Mouse (Mus musculus) hindbrain, embryonic 16.5 days (tissue): ENCODE data around the gene Sh3rf1. TPM values are rescaled to one million over a fixed set of nuclear protein-coding genes. Genes with fewer than 3 reads are reported as not detected.
A peak's percentile ranks its signal among the peaks of the same experiment; 100 is the strongest.

Experiments
- ATAC-seq: fragments of 200-750 bp; cut with Nextera tagmentation; 2 replicates; pipeline ENCODE4 v1.8.0; 2017; ENCODE audit warnings: moderate TSS enrichment, moderate library complexity
- H3K27ac ChIP-seq: fragments of 300-500 bp; sonication (generic); 2 replicates; pipeline ENCODE4 v1.5.1; 2014; ENCODE audit warnings: low read depth, mild to moderate bottlenecking, control low read depth, low read length, moderate library complexity
- H3K27me3 ChIP-seq: fragments of 300-500 bp; sonication (generic); replicated peaks from 2 replicates; pipeline ENCODE4 v1.6.1; 2014; ENCODE audit warnings: low read length; ENCODE audit not compliant: control insufficient read depth, insufficient read depth
- H3K36me3 ChIP-seq: fragments of 300-500 bp; sonication (generic); 2 replicates; pipeline ENCODE4 v1.6.1; 2014; ENCODE audit warnings: mild to moderate bottlenecking, low read length, moderate library complexity, mixed read lengths; ENCODE audit not compliant: control insufficient read depth, insufficient read depth
- H3K4me1 ChIP-seq: fragments of 300-500 bp; sonication (generic); 2 replicates; pipeline ENCODE4 v1.6.1; 2014; ENCODE audit warnings: low read depth, low read length; ENCODE audit not compliant: control insufficient read depth, insufficient read depth
- H3K4me2 ChIP-seq: fragments of 300-500 bp; sonication (generic); 2 replicates; pipeline ENCODE4 v1.6.1; 2014; ENCODE audit warnings: mild to moderate bottlenecking, low read length, control low read depth, moderate library complexity
- H3K4me3 ChIP-seq: fragments of 300-500 bp; sonication (generic); 2 replicates; pipeline ENCODE4 v1.5.1; 2014; ENCODE audit warnings: mild to moderate bottlenecking, low read length, control low read depth, moderate library complexity
- H3K9ac ChIP-seq: fragments of 300-500 bp; sonication (generic); 2 replicates; pipeline ENCODE4 v1.6.1; 2014; ENCODE audit warnings: low read depth, mild to moderate bottlenecking, control low read depth, low read length, moderate library complexity
- H3K9me3 ChIP-seq: fragments of 300-500 bp; sonication (generic); 2 replicates; pipeline ENCODE4 v1.6.1; 2014; ENCODE audit warnings: mild to moderate bottlenecking, low read length, moderate library complexity; ENCODE audit not compliant: control insufficient read depth
- WGBS: fragments of 180-500 bp; shearing (Covaris S2); extraction: QIAGEN DNeasy Blood & Tissue Kit; methylation state at CpG from one replicate; pipeline ENCODE4 v1.1.7; 2014; 5-methylcytosine and 5-hydroxymethylcytosine counted together
- polyA plus RNA-seq: library from polyadenylated mRNA; unstranded; fragments of >200 nt; fragmentation: Nextera tagmentation; extraction: Ambion mirVana; gene quantifications from 2 replicates; pipeline ENCODE4 v1.2.1, GENCODE M21; 2015

Gene Sh3rf1
- polyA plus RNA-seq, 1 experiment from 2014 or later: 23.3 TPM

GRCm38 (mm10) chr8:61421606-61422005 lies 197.9 kb downstream of the Sh3rf1 start:
- no peak overlapping the region for H3K9ac ChIP-seq
- H3K9me3 ChIP-seq: no peaks in the 10 kb centered on the region
- H3K27me3 ChIP-seq: no peaks in the 10 kb centered on the region
- H3K27ac ChIP-seq: no peak overlapping the region
- H3K4me1 ChIP-seq: peaks cover 6% of the 10 kb centered on the region
- H3K36me3 ChIP-seq: no peaks in the 10 kb centered on the region
- H3K4me2 ChIP-seq: no peak overlapping the region
- no peak overlapping the region for H3K4me3 ChIP-seq
- 68% methylated on average over 11 of the region's 11 CpGs for WGBS
- 0 out of 2 replicates have a peak, but pooled peaks have one; percentile 19 for ATAC-seq

GRCm38 (mm10) chr8:61425125-61425524 lies 201.5 kb downstream of the Sh3rf1 start:
- peaks cover 5% of the 10 kb centered on the region for H3K4me1 ChIP-seq
- no peak overlapping the region for H3K4me2 ChIP-seq
- H3K4me3 ChIP-seq: no peak overlapping the region
- ATAC-seq: no peak
- no peaks in the 10 kb centered on the region for H3K36me3 ChIP-seq
- no peaks in the 10 kb centered on the region for H3K27me3 ChIP-seq
- H3K9ac ChIP-seq: no peak overlapping the region
- no peak overlapping the region for H3K27ac ChIP-seq
- H3K9me3 ChIP-seq: no peaks in the 10 kb centered on the region

GRCm38 (mm10) chr8:61426072-61426471 lies 202.4 kb downstream of the Sh3rf1 start:
- Histone ChIP-seq H3K4me2 (no peak overlapping the region), H3K4me1 (peaks cover 2% of the 10 kb centered on the region; the same call in 1 of the 2 replicates), H3K4me3 (no peak overlapping the region), H3K9ac (no peak overlapping the region), H3K36me3 (no peaks in the 10 kb centered on the region), H3K27me3 (no peaks in the 10 kb centered on the region), H3K9me3 (no peaks in the 10 kb centered on the region), H3K27ac (no peak overlapping the region)
- ATAC-seq: no peak
- WGBS: 91% methylated on average over 5 of the region's 5 CpGs

DNA sequence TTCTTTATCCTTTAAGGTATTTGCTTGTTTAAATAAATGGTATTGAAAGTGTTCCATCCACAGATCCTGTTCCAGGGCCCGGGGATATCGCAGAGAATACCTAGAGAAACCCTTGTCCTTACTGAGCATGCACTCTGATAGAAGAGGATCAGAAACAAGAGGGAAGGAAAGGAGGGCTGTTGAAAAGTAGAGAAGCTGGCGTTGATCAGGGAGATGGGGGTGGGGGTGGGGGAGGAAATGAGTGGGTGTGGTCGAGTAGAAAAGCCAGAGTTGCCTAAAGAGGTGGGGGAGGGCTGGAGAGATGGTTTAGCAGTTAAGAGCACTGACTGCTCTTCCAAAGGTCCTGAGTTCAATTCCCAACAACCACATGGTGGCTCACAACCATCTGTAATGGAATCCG lies 203.0 kb downstream of the Sh3rf1 start:
- 72% methylated on average over 5 of the region's 5 CpGs for WGBS
- no peak overlapping the region for H3K4me3 ChIP-seq
- no peak for ATAC-seq
- no peak overlapping the region for H3K9ac ChIP-seq
- no peak overlapping the region for H3K27ac ChIP-seq
- H3K4me1 ChIP-seq: peaks cover 2% of the 10 kb centered on the region; the same call in 1 of the 2 replicates
- H3K27me3 ChIP-seq: no peaks in the 10 kb centered on the region
- H3K9me3 ChIP-seq: no peaks in the 10 kb centered on the region
- H3K36me3 ChIP-seq: no peaks in the 10 kb centered on the region
- no peak overlapping the region for H3K4me2 ChIP-seq

DNA sequence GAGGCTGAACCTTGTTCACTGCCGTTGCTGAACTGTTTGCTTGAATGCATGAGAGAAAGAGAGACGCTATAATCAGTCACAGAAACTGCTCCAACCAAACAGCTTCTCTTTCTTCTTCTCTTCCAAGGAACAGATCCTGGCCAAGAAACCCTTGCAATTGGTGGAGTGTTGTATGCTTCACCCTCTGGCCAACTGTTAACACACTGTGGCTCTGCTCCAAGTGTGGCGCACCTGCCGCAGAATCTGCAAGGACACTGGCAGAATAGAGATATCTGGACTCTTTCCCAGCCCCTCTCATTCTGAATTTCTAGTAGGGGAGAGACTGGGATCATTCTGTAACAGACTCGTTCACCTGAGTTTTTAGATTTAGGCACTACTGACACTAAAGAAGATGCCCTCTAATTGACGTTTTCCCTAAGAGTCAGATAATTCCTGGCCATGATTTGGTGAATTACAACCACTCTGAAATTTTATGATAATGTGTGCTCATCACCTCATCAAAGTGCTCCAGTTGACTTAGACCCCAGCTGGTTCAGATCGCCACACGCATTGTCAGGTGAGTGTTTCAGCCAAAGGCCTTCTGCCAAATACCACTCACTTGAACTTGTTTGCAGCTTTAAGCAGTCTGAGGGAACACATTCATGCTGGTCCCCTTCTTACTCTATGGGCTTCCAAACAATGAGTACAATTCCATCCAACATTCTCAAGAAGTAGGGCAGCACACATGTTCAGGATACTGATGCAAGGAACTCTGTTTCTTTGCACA lies 204.4 kb downstream of the Sh3rf1 start:
- Histone ChIP-seq H3K9ac (no peak overlapping the region), H3K9me3 (no peaks in the 10 kb centered on the region), H3K27ac (no peak overlapping the region), H3K36me3 (no peaks in the 10 kb centered on the region), H3K4me2 (no peak overlapping the region), H3K27me3 (no peaks in the 10 kb centered on the region), H3K4me3 (no peak overlapping the region), H3K4me1 (no peaks in the 10 kb centered on the region)
- ATAC-seq: no peak
- WGBS: 66% methylated on average over 8 of the region's 8 CpGs

GRCm38 (mm10) chr8:61428821-61429482 lies 205.3 kb downstream of the Sh3rf1 start:
- no peaks in the 10 kb centered on the region for H3K27me3 ChIP-seq
- no peak overlapping the region for H3K4me3 ChIP-seq
- no peak overlapping the region for H3K27ac ChIP-seq
- no peaks in the 10 kb centered on the region for H3K4me1 ChIP-seq
- H3K9me3 ChIP-seq: no peaks in the 10 kb centered on the region
- no peak for ATAC-seq
- no peak overlapping the region for H3K9ac ChIP-seq
- no peak overlapping the region for H3K4me2 ChIP-seq
- no peaks in the 10 kb centered on the region for H3K36me3 ChIP-seq
- WGBS: 86% methylated on average over 4 of the region's 4 CpGs

DNA sequence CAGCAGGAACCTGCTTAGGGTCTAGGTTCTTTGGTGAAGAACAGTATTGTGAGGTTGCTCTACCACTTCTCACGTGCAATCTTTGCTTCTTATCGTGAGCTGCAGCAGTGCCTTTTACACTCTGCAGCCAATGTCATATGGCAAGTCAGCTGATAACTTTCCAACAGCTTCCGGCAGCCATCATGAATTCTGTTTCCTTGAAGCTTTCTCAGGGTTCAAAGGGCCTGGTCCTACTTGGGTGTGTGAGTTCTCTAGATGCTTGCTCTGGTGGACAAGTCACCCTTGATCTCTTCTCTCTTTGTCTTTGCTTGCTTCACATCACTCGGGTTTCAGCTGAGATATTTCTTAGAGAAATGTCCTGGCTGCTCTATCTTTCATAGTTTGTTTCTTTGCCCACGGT lies 211.8 kb downstream of the Sh3rf1 start:
- H3K9ac ChIP-seq: no peak overlapping the region
- H3K27me3 ChIP-seq: no peaks in the 10 kb centered on the region
- 90% methylated on average over 5 of the region's 5 CpGs for WGBS
- no peaks in the 10 kb centered on the region for H3K4me1 ChIP-seq
- H3K4me3 ChIP-seq: no peak overlapping the region
- no peaks in the 10 kb centered on the region for H3K36me3 ChIP-seq
- no peak overlapping the region for H3K27ac ChIP-seq
- no peak for ATAC-seq
- H3K9me3 ChIP-seq: no peaks in the 10 kb centered on the region
- H3K4me2 ChIP-seq: no peak overlapping the region

DNA sequence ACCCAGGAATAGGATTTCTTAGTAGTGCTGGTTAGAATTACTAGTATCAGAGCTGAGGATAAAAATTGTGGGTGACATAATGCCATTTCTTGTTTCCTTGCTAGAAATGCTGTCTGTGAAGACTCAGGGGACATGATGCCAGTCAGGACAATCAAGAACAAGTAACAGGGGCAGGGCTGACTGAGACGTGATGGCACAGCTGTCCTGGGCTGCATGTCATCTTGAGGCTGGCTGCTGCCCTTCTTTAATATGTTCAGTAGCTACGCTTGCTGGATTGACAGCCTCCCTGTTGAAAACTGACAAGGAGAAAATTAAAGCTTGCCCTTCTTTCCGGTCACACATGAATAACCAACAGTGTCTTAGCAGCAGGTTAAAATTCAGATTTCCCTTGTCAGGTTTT lies 212.5 kb downstream of the Sh3rf1 start:
- no peak overlapping the region for H3K27ac ChIP-seq
- H3K9me3 ChIP-seq: no peaks in the 10 kb centered on the region
- H3K36me3 ChIP-seq: no peaks in the 10 kb centered on the region
- WGBS: 38% methylated on average over 3 of the region's 3 CpGs
- no peak overlapping the region for H3K4me2 ChIP-seq
- no peaks in the 10 kb centered on the region for H3K27me3 ChIP-seq
- no peak overlapping the region for H3K4me3 ChIP-seq
- H3K9ac ChIP-seq: no peak overlapping the region
- H3K4me1 ChIP-seq: no peaks in the 10 kb centered on the region
- ATAC-seq: peak; percentile 50; the same call in 1 of the 2 replicates

DNA sequence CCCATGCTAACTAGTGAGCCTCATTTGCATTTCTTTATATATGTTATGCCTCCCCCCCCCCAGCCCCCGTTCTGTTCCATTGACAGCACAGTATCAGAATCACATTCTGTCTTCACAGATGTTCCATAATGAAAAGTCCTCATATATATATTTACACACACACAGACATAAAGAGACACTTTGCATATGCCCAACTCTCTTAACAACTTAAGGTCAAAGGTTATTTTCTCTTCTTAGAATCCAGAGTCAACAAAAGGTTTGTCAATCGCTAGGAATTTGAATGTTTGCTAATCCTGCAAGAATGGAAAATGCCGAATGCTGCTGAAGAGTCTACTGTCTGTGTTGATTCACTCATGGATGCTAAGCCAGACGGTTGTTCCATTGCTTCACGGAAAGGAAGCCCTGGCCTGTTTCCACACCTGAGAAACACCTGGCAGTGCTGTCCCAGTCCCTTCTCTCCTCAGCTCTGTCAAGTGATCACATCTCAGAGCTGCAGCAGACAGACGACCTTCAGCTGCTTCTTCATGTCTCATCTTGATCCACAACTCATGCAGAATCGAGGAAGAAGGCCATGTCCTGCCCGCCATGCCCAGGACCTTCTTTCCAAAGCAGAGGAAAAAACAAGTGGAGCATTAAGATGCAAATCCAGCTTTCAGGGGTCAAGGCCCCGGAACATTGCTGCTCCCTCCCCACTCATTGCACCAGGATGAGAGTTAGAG lies 213.1 kb downstream of the Sh3rf1 start:
- Histone ChIP-seq H3K4me1 (no peaks in the 10 kb centered on the region), H3K4me2 (no peak overlapping the region), H3K27me3 (no peaks in the 10 kb centered on the region), H3K9ac (no peak overlapping the region), H3K4me3 (no peak overlapping the region), H3K36me3 (no peaks in the 10 kb centered on the region), H3K27ac (no peak overlapping the region), H3K9me3 (no peaks in the 10 kb centered on the region)
- WGBS: 43% methylated on average over 9 of the region's 9 CpGs
- 0 out of 2 replicates have a peak, but pooled peaks have one; percentile 4 for ATAC-seq
